Mouse (Mus musculus): ENCODE data around the gene Wbp2. TPM values are rescaled to one million over a fixed set of nuclear protein-coding genes. Genes with fewer than 3 reads are reported as not detected.

The Wbp2 gene
- polyA plus RNA-seq, 1 experiment from 2014 or later: 281 TPM

DNA sequence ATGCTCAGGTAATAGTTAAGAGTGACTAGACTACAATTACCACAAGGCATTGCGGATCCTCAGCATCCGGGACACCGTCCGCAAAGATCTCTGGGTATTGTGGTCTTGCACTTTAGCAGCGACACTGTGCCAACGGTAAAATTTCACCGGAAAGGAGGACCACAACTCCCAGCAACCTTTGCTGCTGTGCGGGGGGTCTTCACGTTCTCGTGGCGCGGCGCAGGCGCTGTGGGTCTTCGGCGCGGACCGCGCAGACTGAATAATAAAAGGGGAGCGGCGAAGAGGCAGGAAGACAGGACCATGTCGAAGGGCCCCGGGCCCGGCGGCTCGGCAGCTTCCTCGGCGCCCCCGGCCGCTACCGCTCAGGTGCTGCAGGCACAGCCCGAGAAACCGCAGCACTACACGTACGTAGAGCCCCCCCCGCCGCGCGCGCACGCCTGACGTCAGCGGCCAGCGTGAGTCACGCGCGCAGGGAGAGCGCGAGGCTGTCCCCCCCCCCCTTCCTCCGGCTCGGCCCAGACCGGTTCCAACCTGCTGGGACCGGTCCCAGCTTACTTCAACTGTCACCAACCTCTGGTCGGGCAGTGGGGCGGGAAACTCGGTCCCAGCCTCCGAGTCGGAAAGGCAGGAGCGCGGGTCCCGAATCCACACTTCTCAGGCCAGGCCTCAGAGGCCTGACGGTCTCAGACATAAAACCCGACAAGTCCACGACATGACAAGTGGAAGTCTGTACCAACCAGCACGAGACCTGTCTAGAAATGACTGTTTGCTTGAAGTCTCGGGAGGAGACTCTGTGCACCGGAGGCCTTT, 56.5 kb downstream of the Wbp2 start, which contains the start of gene Unk:
Gene Unk (plus strand): TSS at position 235 of the 810 bp plus-strand sequence.
- under 1% methylated on average over 47 of the region's 67 CpGs for WGBS (ENCODE audit: missing documents)
- H3K27ac ChIP-seq: peak within 1 kb of the TSS; percentile 100
- H3K4me3 ChIP-seq (ENCODE audit: inconsistent target): peak within 1 kb of the TSS; percentile 55
- no peaks in the 10 kb centered on the region for H3K36me3 ChIP-seq (ENCODE audit: inconsistent target)
- H3K79me2 ChIP-seq (ENCODE audit: inconsistent target): peaks cover 77% of the 10 kb centered on the region

DNA sequence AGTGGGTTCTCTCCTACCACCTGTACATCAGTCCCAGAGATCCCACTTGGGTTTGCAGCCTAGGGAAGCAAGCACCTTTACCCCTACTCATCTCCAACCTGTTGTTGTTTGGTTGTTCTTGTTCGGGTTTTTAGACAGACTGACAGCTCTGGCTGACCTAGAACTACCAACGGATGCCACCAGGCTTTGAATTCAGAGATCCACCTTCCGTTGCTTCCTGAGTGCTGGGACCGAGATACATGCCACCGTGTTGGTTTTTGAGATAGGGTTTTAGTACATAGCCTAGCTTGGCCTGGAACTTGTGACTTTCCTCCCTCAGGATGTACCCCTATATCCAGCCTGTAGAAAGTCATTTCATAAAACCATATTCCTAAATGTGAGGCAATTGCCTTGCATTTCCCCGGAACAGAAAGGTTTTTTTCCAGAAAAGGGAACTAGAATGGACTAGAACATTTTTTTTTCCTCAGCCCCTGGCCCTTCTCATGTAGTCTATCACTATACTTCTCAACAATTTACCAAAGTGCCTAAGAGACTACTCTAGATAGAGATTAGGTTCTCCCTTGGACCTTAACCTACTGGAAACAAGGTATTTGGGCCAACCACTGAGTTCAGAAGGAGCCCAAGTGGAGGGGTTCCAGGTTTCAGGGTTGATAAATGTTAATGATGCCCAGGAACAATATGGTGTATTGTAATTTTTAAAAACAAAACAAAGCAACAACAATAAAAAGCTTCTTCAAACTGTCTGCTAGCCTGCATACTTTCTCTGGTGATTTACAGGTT, 57.5 kb downstream of the Wbp2 start:
- peak overlapping the region; percentile 55 for H3K4me3 ChIP-seq (ENCODE audit: inconsistent target)

More for the DNA sequence above, 57.5 kb downstream of the Wbp2 start:
- H3K79me2 ChIP-seq (ENCODE audit: inconsistent target): peaks cover 74% of the 10 kb centered on the region
- H3K36me3 ChIP-seq (ENCODE audit: inconsistent target): no peaks in the 10 kb centered on the region
- H3K27ac ChIP-seq: peak overlapping the region; percentile 100
- 69% methylated on average over 3 of the region's 6 CpGs for WGBS (ENCODE audit: missing documents)

Other genes with a start within 250 kb of the Wbp2 start
- 0.13 TPM in 1 of 3 replicates, not detected in the others for gene Myo15b, start 228.6 kb downstream of the Wbp2 start, polyA plus RNA-seq (2018)
- 0.24 TPM in 1 of 3 replicates, not detected in the others for gene Smim5, start 187.0 kb downstream of the Wbp2 start, polyA plus RNA-seq (2018)
- not detected in 3 replicates for gene Smim6, start 175.0 kb downstream of the Wbp2 start, polyA plus RNA-seq (2018)
- gene Sap30bp, start 153.7 kb downstream of the Wbp2 start, polyA plus RNA-seq (2018): 25.1 to 51.8 TPM (median 29.4 TPM) in 3 replicates
- gene Recql5, start 153.5 kb downstream of the Wbp2 start, polyA plus RNA-seq (2018): 9.2 to 13.0 TPM (median 10.3 TPM) in 3 replicates
- not detected in 3 replicates for gene Itgb4, start 112.3 kb downstream of the Wbp2 start, polyA plus RNA-seq (2018)
- gene Galk1, start 74.3 kb downstream of the Wbp2 start, polyA plus RNA-seq (2018): 7.6 to 30.8 TPM (median 14.0 TPM) in 3 replicates
- 470 to 740 TPM (median 693 TPM) in 3 replicates for gene H3f3b, start 59.0 kb downstream of the Wbp2 start, polyA plus RNA-seq (2018)
- 12.2 to 20.0 TPM (median 19.4 TPM) in 3 replicates for gene Unk, start 56.7 kb downstream of the Wbp2 start, polyA plus RNA-seq (2018)
- gene Unc13d, start 9.0 kb downstream of the Wbp2 start, polyA plus RNA-seq (2018): 10.9 to 18.9 TPM (median 16.8 TPM) in 3 replicates
- 9.4 to 36.9 TPM (median 26.2 TPM) in 3 replicates for gene Trim47, start 40.2 kb upstream of the Wbp2 start, polyA plus RNA-seq (2018)
- gene Trim65, start 44.1 kb upstream of the Wbp2 start, polyA plus RNA-seq (2018): 12.2 to 14.3 TPM (median 12.8 TPM) in 3 replicates
- gene Mrpl38, start 51.9 kb upstream of the Wbp2 start, polyA plus RNA-seq (2018): 13.6 to 25.3 TPM (median 20.3 TPM) in 3 replicates
- 13.2 to 15.0 TPM (median 14.6 TPM) in 3 replicates for gene Fbf1, start 81.2 kb upstream of the Wbp2 start, polyA plus RNA-seq (2018)
- 35.1 to 61.5 TPM (median 55.2 TPM) in 3 replicates for gene Ten1, start 111.9 kb upstream of the Wbp2 start, polyA plus RNA-seq (2018)
- gene Acox1, start 112.0 kb upstream of the Wbp2 start, polyA plus RNA-seq (2018): 52.6 to 66.6 TPM (median 52.9 TPM) in 3 replicates
- gene Evpl, start 151.1 kb upstream of the Wbp2 start, polyA plus RNA-seq (2018): not detected in 3 replicates
- gene Srp68, start 187.2 kb upstream of the Wbp2 start, polyA plus RNA-seq (2018): 50.2 to 71.9 TPM (median 56.6 TPM) in 3 replicates
- gene Galr2, start 193.9 kb upstream of the Wbp2 start, polyA plus RNA-seq (2018): not detected in 3 replicates
- 22.2 to 30.5 TPM (median 26.9 TPM) in 3 replicates for gene Exoc7, start 220.2 kb upstream of the Wbp2 start, polyA plus RNA-seq (2018)
- not detected in 3 replicates for gene Foxj1, start 248.4 kb upstream of the Wbp2 start, polyA plus RNA-seq (2018)

Measured in macrophage (primary cell).